Mouse (Mus musculus): ENCODE results near the gene Ccdc153.

GRCm38 (mm10) chr9:44288076-44288958, 47.8 kb downstream of the Ccdc153 start, which contains the start of gene Abcg4:
- TF ChIP-seq CTCF (IDR thresholded peaks at IDR 0.05; ENCODE audit: borderline replicate concordance, control insufficient read depth, extremely low read depth, insufficient read depth, low read length, poor library complexity) (no peak), POLR2A (IDR thresholded peaks at IDR 0.05; ENCODE audit: control insufficient read depth, extremely low read depth, insufficient read depth, low read length, poor library complexity) (no peak)
